Mouse (Mus musculus): ENCODE results near the gene Ak1. TPM values are rescaled to one million over a fixed set of nuclear protein-coding genes. Genes with fewer than 3 reads are reported as not detected.

Ak1 gene
- polyA plus RNA-seq, 1 experiment from 2014 or later: 117 TPM

- Histone ChIP-seq H3K4me3 (ENCODE audit: low read length) (no peak overlapping the region), H3K27me3 (replicated peaks; ENCODE audit: control insufficient read depth, insufficient read depth, low read length) (no peaks in the 10 kb centered on the region), H3K9ac (ENCODE audit: low read depth, low read length) (no peak overlapping the region), H3K36me3 (ENCODE audit: control insufficient read depth, insufficient read depth, low read length) (no peaks in the 10 kb centered on the region), H3K4me2 (ENCODE audit: low read length) (no peak overlapping the region), H3K9me3 (ENCODE audit: control insufficient read depth, low read length) (no peaks in the 10 kb centered on the region), H3K27ac (ENCODE audit: low read depth, low read length) (no peak overlapping the region), H3K4me1 (ENCODE audit: control insufficient read depth, insufficient read depth, low read depth, low read length) (no peaks in the 10 kb centered on the region)
- ATAC-seq: no peak
- 49% methylated on average over 7 of the region's 7 CpGs for WGBS
Measured at GRCm38 (mm10) chr2:32653764-32654163, 32.2 kb downstream of the Ak1 start.

- ATAC-seq: no peak
- no peaks in the 10 kb centered on the region for H3K9me3 ChIP-seq (ENCODE audit: control insufficient read depth, low read length)
- no peaks in the 10 kb centered on the region for H3K4me1 ChIP-seq (ENCODE audit: control insufficient read depth, insufficient read depth, low read depth, low read length)
- H3K9ac ChIP-seq (ENCODE audit: low read depth, low read length): no peak overlapping the region; the same call in 1 of the 2 replicates
- H3K4me3 ChIP-seq (ENCODE audit: low read length): no peak overlapping the region
- 78% methylated on average over 14 of the region's 14 CpGs for WGBS
- H3K4me2 ChIP-seq (ENCODE audit: low read length): no peak overlapping the region
- H3K27me3 ChIP-seq (replicated peaks; ENCODE audit: control insufficient read depth, insufficient read depth, low read length): no peaks in the 10 kb centered on the region
- H3K27ac ChIP-seq (ENCODE audit: low read depth, low read length): peak overlapping the region; percentile 5
- H3K36me3 ChIP-seq (ENCODE audit: control insufficient read depth, insufficient read depth, low read length): no peaks in the 10 kb centered on the region
Measured at GRCm38 (mm10) chr2:32654743-32655393, 33.3 kb downstream of the Ak1 start.

GRCm38 (mm10) chr2:32655394-32655744 is 33.8 kb downstream of the Ak1 start:
- no peak overlapping the region for H3K4me3 ChIP-seq (ENCODE audit: low read length)
- ATAC-seq: no peak
- H3K4me1 ChIP-seq (ENCODE audit: control insufficient read depth, insufficient read depth, low read depth, low read length): no peaks in the 10 kb centered on the region
- no peaks in the 10 kb centered on the region for H3K36me3 ChIP-seq (ENCODE audit: control insufficient read depth, insufficient read depth, low read length)
- no peak overlapping the region for H3K4me2 ChIP-seq (ENCODE audit: low read length)
- H3K9me3 ChIP-seq (ENCODE audit: control insufficient read depth, low read length): no peaks in the 10 kb centered on the region
- H3K27ac ChIP-seq (ENCODE audit: low read depth, low read length): peak overlapping the region; percentile 5; the same call in 1 of the 2 replicates
- H3K9ac ChIP-seq (ENCODE audit: low read depth, low read length): no peak overlapping the region
- 85% methylated on average over 3 of the region's 3 CpGs for WGBS
- no peaks in the 10 kb centered on the region for H3K27me3 ChIP-seq (replicated peaks; ENCODE audit: control insufficient read depth, insufficient read depth, low read length)

- WGBS: 66% methylated on average over 12 of the region's 12 CpGs
- ATAC-seq: no peak
- Histone ChIP-seq H3K9me3 (ENCODE audit: control insufficient read depth, low read length) (no peaks in the 10 kb centered on the region), H3K27me3 (replicated peaks; ENCODE audit: control insufficient read depth, insufficient read depth, low read length) (no peaks in the 10 kb centered on the region), H3K27ac (ENCODE audit: low read depth, low read length) (no peak overlapping the region), H3K9ac (ENCODE audit: low read depth, low read length) (no peak overlapping the region), H3K4me3 (ENCODE audit: low read length) (no peak overlapping the region), H3K4me2 (ENCODE audit: low read length) (no peak overlapping the region), H3K36me3 (ENCODE audit: control insufficient read depth, insufficient read depth, low read length) (no peaks in the 10 kb centered on the region), H3K4me1 (ENCODE audit: control insufficient read depth, insufficient read depth, low read depth, low read length) (no peaks in the 10 kb centered on the region)
Measured at GRCm38 (mm10) chr2:32655826-32656225, 34.3 kb downstream of the Ak1 start.

- H3K27me3 ChIP-seq (replicated peaks; ENCODE audit: control insufficient read depth, insufficient read depth, low read length): no peaks in the 10 kb centered on the region
- no peak overlapping the region for H3K4me3 ChIP-seq (ENCODE audit: low read length)
- no peaks in the 10 kb centered on the region for H3K36me3 ChIP-seq (ENCODE audit: control insufficient read depth, insufficient read depth, low read length)
- no peak overlapping the region for H3K9ac ChIP-seq (ENCODE audit: low read depth, low read length)
- 94% methylated on average over 2 of the region's 2 CpGs for WGBS
- H3K9me3 ChIP-seq (ENCODE audit: control insufficient read depth, low read length): no peaks in the 10 kb centered on the region
- H3K4me2 ChIP-seq (ENCODE audit: low read length): no peak overlapping the region
- no peak overlapping the region for H3K27ac ChIP-seq (ENCODE audit: low read depth, low read length)
- no peak for ATAC-seq
- no peaks in the 10 kb centered on the region for H3K4me1 ChIP-seq (ENCODE audit: control insufficient read depth, insufficient read depth, low read depth, low read length)
Measured at GRCm38 (mm10) chr2:32658873-32659272, 37.3 kb downstream of the Ak1 start.

GRCm38 (mm10) chr2:32661509-32662107 is 40.0 kb downstream of the Ak1 start:
- H3K27me3 ChIP-seq (replicated peaks; ENCODE audit: control insufficient read depth, insufficient read depth, low read length): no peaks in the 10 kb centered on the region
- 59% methylated on average over 7 of the region's 7 CpGs for WGBS
- H3K4me1 ChIP-seq (ENCODE audit: control insufficient read depth, insufficient read depth, low read depth, low read length): no peaks in the 10 kb centered on the region; the same call in 1 of the 2 replicates
- H3K36me3 ChIP-seq (ENCODE audit: control insufficient read depth, insufficient read depth, low read length): no peaks in the 10 kb centered on the region
- no peak overlapping the region for H3K9ac ChIP-seq (ENCODE audit: low read depth, low read length)
- no peak overlapping the region for H3K4me2 ChIP-seq (ENCODE audit: low read length)
- no peaks in the 10 kb centered on the region for H3K9me3 ChIP-seq (ENCODE audit: control insufficient read depth, low read length)
- no peak overlapping the region for H3K4me3 ChIP-seq (ENCODE audit: low read length)
- no peak overlapping the region for H3K27ac ChIP-seq (ENCODE audit: low read depth, low read length)
- ATAC-seq: no peak

- WGBS: 61% methylated on average over 5 of the region's 5 CpGs
- no peak overlapping the region for H3K4me2 ChIP-seq (ENCODE audit: low read length)
- H3K27me3 ChIP-seq (replicated peaks; ENCODE audit: control insufficient read depth, insufficient read depth, low read length): no peaks in the 10 kb centered on the region
- no peaks in the 10 kb centered on the region for H3K36me3 ChIP-seq (ENCODE audit: control insufficient read depth, insufficient read depth, low read length)
- no peak overlapping the region for H3K4me3 ChIP-seq (ENCODE audit: low read length)
- H3K9ac ChIP-seq (ENCODE audit: low read depth, low read length): no peak overlapping the region
- H3K9me3 ChIP-seq (ENCODE audit: control insufficient read depth, low read length): no peaks in the 10 kb centered on the region
- ATAC-seq: no peak
- no peak overlapping the region for H3K27ac ChIP-seq (ENCODE audit: low read depth, low read length)
- no peaks in the 10 kb centered on the region; the same call in 1 of the 2 replicates for H3K4me1 ChIP-seq (ENCODE audit: control insufficient read depth, insufficient read depth, low read depth, low read length)
Measured at GRCm38 (mm10) chr2:32662291-32662690, 40.7 kb downstream of the Ak1 start.

- Histone ChIP-seq H3K4me2 (ENCODE audit: low read length) (no peak overlapping the region), H3K9ac (ENCODE audit: low read depth, low read length) (no peak overlapping the region), H3K4me3 (ENCODE audit: low read length) (no peak overlapping the region), H3K27me3 (replicated peaks; ENCODE audit: control insufficient read depth, insufficient read depth, low read length) (no peaks in the 10 kb centered on the region), H3K36me3 (ENCODE audit: control insufficient read depth, insufficient read depth, low read length) (no peaks in the 10 kb centered on the region), H3K27ac (ENCODE audit: low read depth, low read length) (no peak overlapping the region), H3K4me1 (ENCODE audit: control insufficient read depth, insufficient read depth, low read depth, low read length) (no peaks in the 10 kb centered on the region; the same call in 1 of the 2 replicates), H3K9me3 (ENCODE audit: control insufficient read depth, low read length) (no peaks in the 10 kb centered on the region)
- 68% methylated on average over 8 of the region's 8 CpGs for WGBS
- no peak for ATAC-seq
Measured at GRCm38 (mm10) chr2:32665345-32665744, 43.8 kb downstream of the Ak1 start.

GRCm38 (mm10) chr2:32665853-32666252 is 44.3 kb downstream of the Ak1 start:
- Histone ChIP-seq H3K9me3 (ENCODE audit: control insufficient read depth, low read length) (no peaks in the 10 kb centered on the region), H3K9ac (ENCODE audit: low read depth, low read length) (no peak overlapping the region), H3K4me1 (ENCODE audit: control insufficient read depth, insufficient read depth, low read depth, low read length) (no peaks in the 10 kb centered on the region; the same call in 1 of the 2 replicates), H3K36me3 (ENCODE audit: control insufficient read depth, insufficient read depth, low read length) (no peaks in the 10 kb centered on the region), H3K4me3 (ENCODE audit: low read length) (no peak overlapping the region), H3K4me2 (ENCODE audit: low read length) (no peak overlapping the region), H3K27ac (ENCODE audit: low read depth, low read length) (no peak overlapping the region), H3K27me3 (replicated peaks; ENCODE audit: control insufficient read depth, insufficient read depth, low read length) (no peaks in the 10 kb centered on the region)
- 86% methylated on average over 6 of the region's 6 CpGs for WGBS
- no peak for ATAC-seq
